Mouse (Mus musculus) adrenal gland, adult 18-20 months (tissue): Measurements from ENCODE around the gene Erp44. TPM values are rescaled to one million over a fixed set of nuclear protein-coding genes. Genes with fewer than 3 reads are reported as not detected.

Experiments
- DNase-seq, 2 experiments: peaks; one replicate each; pipeline ENCODE4 v3.0.0; 2021 to 2022; ENCODE audit warnings: low spot score in 2 of 2
- long read RNA-seq, 2 experiments: library from polyadenylated mRNA; stranded (forward); transcript quantifications; one replicate each; pipeline ENCODE4 v2.0.0; 2021
- total RNA-seq, 2 experiments: library from RNA; stranded (reverse); gene quantifications; 1 replicate in 1 of 2; 2 replicates in 1 of 2; pipeline ENCODE4 v1.2.3; 2021

Erp44 gene
- 10 to 100 TPM; 52.4 to 65.1 TPM for total RNA-seq
- long read RNA-seq, experiment 1, transcript Erp44-201 (12 exons, 2,624 nt): major isoform, 46 of 49 reads
- long read RNA-seq, experiment 1, partial matches to known transcripts: 1 of 49 reads
- long read RNA-seq, experiment 1, other reads (novel, unspliced or antisense): 2 of 49 reads
- long read RNA-seq, experiment 2, transcript Erp44-201 (12 exons, 2,624 nt): major isoform, 161 of 170 reads
- long read RNA-seq, experiment 2, partial matches to known transcripts: 4 of 170 reads
- long read RNA-seq, experiment 2, other reads (novel, unspliced or antisense): 4 of 170 reads

- peak; percentile 81 to 83 for DNase-seq
These were observed at the start of gene Erp44, which contains the start of gene Invs for GRCm38 (mm10) chr4:48279498-48280134. TSS of gene Erp44 (minus strand) at chr4:48279558. TSS of gene Invs (plus strand) at chr4:48279760.

GRCm38 (mm10) chr4:48328042-48328441 lies 48.7 kb upstream of the Erp44 start:
- DNase-seq: no peak

- no peak for DNase-seq
These were observed 47.8 kb upstream of the Erp44 start for GRCm38 (mm10) chr4:48327192-48327591.

- no peak for DNase-seq
These were observed 42.7 kb upstream of the Erp44 start for GRCm38 (mm10) chr4:48322095-48322494.

- DNase-seq: no peak
These were observed 41.9 kb upstream of the Erp44 start for GRCm38 (mm10) chr4:48321276-48321675.

- DNase-seq: no peak
These were observed 36.7 kb upstream of the Erp44 start for GRCm38 (mm10) chr4:48316036-48316435.

- DNase-seq: no peak
These were observed 35.5 kb upstream of the Erp44 start for GRCm38 (mm10) chr4:48314814-48315213.

GRCm38 (mm10) chr4:48287086-48287757 lies 7.9 kb upstream of the Erp44 start:
- DNase-seq: no peak

- no peak for DNase-seq
These were observed 1.8 kb upstream of the Erp44 start for GRCm38 (mm10) chr4:48281121-48281520.

- DNase-seq: no peak
These were observed 431 bp downstream of the Erp44 start for GRCm38 (mm10) chr4:48278757-48279497.

GRCm38 (mm10) chr4:48277011-48277410 lies 2.3 kb downstream of the Erp44 start:
- no peak for DNase-seq

- no peak for DNase-seq
These were observed 3.6 kb downstream of the Erp44 start for GRCm38 (mm10) chr4:48275736-48276135.

- DNase-seq: no peak
These were observed 6.1 kb downstream of the Erp44 start for GRCm38 (mm10) chr4:48273119-48273829.

GRCm38 (mm10) chr4:48271838-48272237 lies 7.5 kb downstream of the Erp44 start:
- no peak for DNase-seq

- no peak for DNase-seq
These were observed 8.8 kb downstream of the Erp44 start for GRCm38 (mm10) chr4:48270532-48270931.

GRCm38 (mm10) chr4:48268127-48268526 lies 11.2 kb downstream of the Erp44 start:
- no peak for DNase-seq

GRCm38 (mm10) chr4:48267683-48268082 lies 11.7 kb downstream of the Erp44 start:
- no peak for DNase-seq

- DNase-seq: no peak
These were observed 21.3 kb downstream of the Erp44 start for GRCm38 (mm10) chr4:48258045-48258444.

GRCm38 (mm10) chr4:48253266-48253665 lies 26.1 kb downstream of the Erp44 start:
- no peak for DNase-seq

- DNase-seq: no peak
These were observed 35.1 kb downstream of the Erp44 start for GRCm38 (mm10) chr4:48244280-48244679.

GRCm38 (mm10) chr4:48243737-48244136 lies 35.6 kb downstream of the Erp44 start:
- DNase-seq: no peak
